Mouse (Mus musculus) MEL (cell line): ENCODE data around the gene Acaca. TPM values are rescaled to one million over a fixed set of nuclear protein-coding genes. Genes with fewer than 3 reads are reported as not detected.

Experiments
- DNase-seq: peaks from one replicate; pipeline ENCODE4 v3.0.0; 2011; ENCODE audit warnings: low read depth, low spot score
- H3K27ac ChIP-seq: 2 replicates; pipeline ENCODE4 v1.5.1; 2012; ENCODE audit warnings: low read depth, mild to moderate bottlenecking, control low read depth, low read length, moderate library complexity; ENCODE audit not compliant: control insufficient read depth
- H3K27me3 ChIP-seq, 2 experiments: fragments of 150-350 bp in 1 of 2; sonication (generic) in 1 of 2; 2 replicates each; pipeline ENCODE4 v1.6.1; 2012; ENCODE audit warnings: low read length in 2 of 2, mild to moderate bottlenecking in 2 of 2, improper control_type of control experiment in 1 of 2, moderate library complexity in 1 of 2; ENCODE audit not compliant: insufficient read depth in 2 of 2, control insufficient read depth in 1 of 2
- H3K36me3 ChIP-seq, 2 experiments: 2 replicates each; pipeline ENCODE4 v1.6.1; 2012 to 2014; ENCODE audit warnings: low read length in 2 of 2, improper control_type of control experiment in 1 of 2, inconsistent platforms in 1 of 2, mild to moderate bottlenecking in 1 of 2; ENCODE audit not compliant: insufficient read depth in 2 of 2, control insufficient read depth in 1 of 2
- H3K4me1 ChIP-seq, 2 experiments: fragments of 150-350 bp in 1 of 2; sonication (generic) in 1 of 2; 2 replicates each; pipeline ENCODE4 v1.6.1; 2012; ENCODE audit warnings: low read length in 2 of 2, improper control_type of control experiment in 1 of 2, mild to moderate bottlenecking in 1 of 2; ENCODE audit not compliant: insufficient read depth in 2 of 2, control insufficient read depth in 1 of 2
- H3K4me3 ChIP-seq, 2 experiments: fragments of 150-350 bp in 1 of 2; sonication (generic) in 1 of 2; 2 replicates each; pipeline ENCODE4 v1.5.1; 2012; ENCODE audit warnings: low read depth in 2 of 2, low read length in 2 of 2, mild to moderate bottlenecking in 2 of 2, moderate library complexity in 2 of 2, control low read depth in 1 of 2, improper control_type of control experiment in 1 of 2; ENCODE audit not compliant: control insufficient read depth in 1 of 2, insufficient read depth in 1 of 2
- H3K79me2 ChIP-seq: 2 replicates; pipeline ENCODE4 v1.6.1; 2012; ENCODE audit warnings: mild to moderate bottlenecking, low read length, moderate library complexity; ENCODE audit not compliant: control insufficient read depth, poor library complexity, insufficient read depth
- H3K9ac ChIP-seq: 2 replicates; pipeline ENCODE4 v1.6.1; 2012; ENCODE audit warnings: low read depth, mild to moderate bottlenecking, control low read depth, low read length, moderate library complexity; ENCODE audit not compliant: control insufficient read depth, poor library complexity, severe bottlenecking
- H3K9me3 ChIP-seq: fragments of 150-350 bp; sonication (generic); replicated peaks from 2 replicates; pipeline ENCODE4 v1.6.1; 2012; ENCODE audit warnings: mild to moderate bottlenecking, low read length, improper control_type of control experiment, moderate library complexity; ENCODE audit not compliant: insufficient read depth
- BHLHE40 ChIP-seq: IDR thresholded peaks from 2 replicates; pipeline ENCODE4 v1.6.1; 2012; ENCODE audit warnings: low read depth, mild to moderate bottlenecking, inconsistent platforms, low read length, improper control_type of control experiment, borderline replicate concordance
- CTCF ChIP-seq, 3 experiments: IDR thresholded peaks in 2 of 3; conservative IDR thresholded peaks in 1 of 3; 2 replicates each; pipeline ENCODE4 v1.5.1; 2011 to 2012; ENCODE audit warnings: low read length in 3 of 3, low read depth in 2 of 3, mild to moderate bottlenecking in 2 of 3, improper control_type of control experiment in 1 of 3, inconsistent platforms in 1 of 3, mixed read lengths in 1 of 3, moderate library complexity in 1 of 3; ENCODE audit not compliant: control insufficient read depth in 1 of 3, insufficient read depth in 1 of 3, poor library complexity in 1 of 3, severe bottlenecking in 1 of 3
- EP300 ChIP-seq, 2 experiments: IDR thresholded peaks; 2 replicates each; pipeline ENCODE4 v1.6.1; 2011; ENCODE audit warnings: improper control_type of control experiment in 2 of 2, low read length in 2 of 2, low read depth in 1 of 2, mild to moderate bottlenecking in 1 of 2
- GABPA ChIP-seq: IDR thresholded peaks from 2 replicates; pipeline ENCODE4 v1.6.1; 2012; ENCODE audit warnings: low read depth, mild to moderate bottlenecking, inconsistent platforms, low read length, improper control_type of control experiment, moderate library complexity
- JUND ChIP-seq: IDR thresholded peaks from 2 replicates; pipeline ENCODE4 v1.6.1; 2011; ENCODE audit warnings: low read depth, mild to moderate bottlenecking, improper control_type of control experiment, low read length
- KAT2A ChIP-seq: conservative IDR thresholded peaks from 2 replicates; pipeline ENCODE4 v1.6.1; 2012; ENCODE audit warnings: low read depth, low read length, improper control_type of control experiment, inconsistent platforms
- MAFK ChIP-seq: IDR thresholded peaks from 2 replicates; pipeline ENCODE4 v1.6.1; 2011; ENCODE audit warnings: low read depth, mild to moderate bottlenecking, low read length, improper control_type of control experiment, borderline replicate concordance
- NELFE ChIP-seq: IDR thresholded peaks from 2 replicates; pipeline ENCODE4 v1.6.1; 2011; ENCODE audit warnings: low read depth, low read length, improper control_type of control experiment
- POLR2A ChIP-seq, 2 experiments: IDR thresholded peaks; 2 replicates each; pipeline ENCODE4 v1.6.1; 2011 to 2012; ENCODE audit warnings: low read length in 2 of 2, mild to moderate bottlenecking in 2 of 2, control low read depth in 1 of 2, improper control_type of control experiment in 1 of 2, low read depth in 1 of 2, moderate library complexity in 1 of 2; ENCODE audit not compliant: control insufficient read depth in 1 of 2, insufficient read depth in 1 of 2, poor library complexity in 1 of 2
- RCOR1 ChIP-seq: IDR thresholded peaks from 2 replicates; pipeline ENCODE4 v1.6.1; 2012; ENCODE audit warnings: low read depth, mild to moderate bottlenecking, inconsistent platforms, low read length, improper control_type of control experiment
- TAL1 ChIP-seq: IDR thresholded peaks from 2 replicates; pipeline ENCODE4 v1.6.1; 2012; ENCODE audit warnings: mild to moderate bottlenecking, inconsistent platforms, low read length, moderate library complexity, mixed read lengths
- ZMIZ1 ChIP-seq: IDR thresholded peaks from 2 replicates; pipeline ENCODE4 v1.6.1; 2012; ENCODE audit warnings: low read depth, mild to moderate bottlenecking, inconsistent platforms, low read length, improper control_type of control experiment, moderate library complexity
- polyA plus RNA-seq, 2 experiments: library from polyadenylated mRNA; stranded (reverse) in 1 of 2; unstranded in 1 of 2; fragments of >175 nt in 1 of 2; fragments of >200 nt in 1 of 2; gene quantifications; 2 replicates each; pipeline versions ENCODE4 v1.2.1 to v1.2.4; 2012; ENCODE audit warnings: low replicate concordance in 2 of 2, low read depth in 1 of 2; ENCODE audit not compliant: insufficient read length in 2 of 2, insufficient read depth in 1 of 2, missing spikeins in 1 of 2
- total RNA-seq: library from RNA; depleted of rRNA; stranded (reverse); fragments of 300-350 nt; gene quantifications from 2 replicates; pipeline ENCODE4 v1.2.3, GENCODE M21; 2012

The Acaca gene
- total and polyA plus RNA-seq, 3 experiments = 32.0 to 52.0 (median 33.9) TPM

DNA sequence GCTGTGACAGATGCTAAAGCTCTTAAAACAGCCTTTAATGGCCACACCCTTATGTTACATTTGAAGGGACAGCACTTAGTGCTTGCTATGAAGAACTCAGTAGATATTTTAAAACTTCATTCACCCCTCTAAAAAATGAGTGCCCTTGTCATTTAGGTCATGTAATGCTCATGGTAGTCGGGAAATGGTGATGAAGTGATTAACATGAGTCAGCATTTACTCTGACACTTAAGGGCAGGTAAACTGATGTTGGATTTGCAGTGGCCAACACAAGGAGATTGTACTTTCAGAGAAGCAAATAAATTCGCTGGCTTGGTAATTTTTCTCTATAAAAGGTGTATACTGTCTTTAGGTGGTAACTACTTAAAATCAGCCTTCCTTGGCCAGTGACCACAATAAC is 166.9 kb downstream of the Acaca start:
- Histone ChIP-seq H3K9me3 (no peaks in the 10 kb centered on the region), H3K79me2 (no peaks in the 10 kb centered on the region), H3K36me3 (peaks cover 3 to 19% of the 10 kb centered on the region in 2 experiments; a peak in 3 of 4 replicates), H3K4me3 (no peak overlapping the region), H3K27ac (no peak overlapping the region), H3K9ac (no peak overlapping the region), H3K4me1 (no peaks in the 10 kb centered on the region), H3K27me3 (no peaks in the 10 kb centered on the region)
- DNase-seq = no peak
- 0 out of 2 replicates have a peak, but pooled peaks have one; percentile 67 for TF ChIP-seq MAFK
- no peak for TF ChIP-seq NELFE

DNA sequence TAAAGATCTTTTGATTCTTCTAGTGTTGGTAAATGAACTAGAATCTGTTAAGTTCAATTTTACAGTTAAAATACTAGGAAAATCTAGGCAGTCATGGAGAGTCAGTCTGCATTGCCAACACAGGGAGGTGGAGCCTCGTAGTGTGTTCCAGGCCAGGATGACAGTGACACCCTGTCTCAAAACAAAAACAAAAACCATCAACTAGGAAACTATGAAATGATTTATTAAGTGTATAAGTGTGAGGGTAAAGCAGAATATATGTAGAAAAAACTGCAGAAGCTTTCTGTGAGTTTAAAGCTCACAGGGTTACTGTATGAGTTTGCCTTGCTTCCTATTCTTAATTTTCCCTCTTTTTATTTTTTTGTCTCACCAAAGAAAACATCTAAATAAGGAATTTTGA is 176.0 kb downstream of the Acaca start:
- TF ChIP-seq POLR2A (IDR thresholded peaks at IDR 0.05; ENCODE audit: control insufficient read depth in 1 of 2, insufficient read depth in 1 of 2, low read depth in 1 of 2, low read length in 2 of 2, poor library complexity in 1 of 2) (no peak), RCOR1 (no peak), EP300 (IDR thresholded peaks at IDR 0.05; ENCODE audit: low read depth in 1 of 2, low read length in 2 of 2) (no peak), MAFK (no peak), NELFE (no peak), TAL1 (no peak), KAT2A (no peak), BHLHE40 (no peak), GABPA (no peak), ZMIZ1 (no peak), JUND (no peak)
- Histone ChIP-seq H3K27ac (no peak overlapping the region), H3K4me1 (no peaks in the 10 kb centered on the region), H3K9ac (no peak overlapping the region), H3K79me2 (no peaks in the 10 kb centered on the region), H3K9me3 (no peaks in the 10 kb centered on the region), H3K4me3 (no peak overlapping the region), H3K27me3 (no peaks in the 10 kb centered on the region), H3K36me3 (peaks cover 0 to 5% of the 10 kb centered on the region in 2 experiments; a peak in 1 of 4 replicates)
- DNase-seq = no peak

DNA sequence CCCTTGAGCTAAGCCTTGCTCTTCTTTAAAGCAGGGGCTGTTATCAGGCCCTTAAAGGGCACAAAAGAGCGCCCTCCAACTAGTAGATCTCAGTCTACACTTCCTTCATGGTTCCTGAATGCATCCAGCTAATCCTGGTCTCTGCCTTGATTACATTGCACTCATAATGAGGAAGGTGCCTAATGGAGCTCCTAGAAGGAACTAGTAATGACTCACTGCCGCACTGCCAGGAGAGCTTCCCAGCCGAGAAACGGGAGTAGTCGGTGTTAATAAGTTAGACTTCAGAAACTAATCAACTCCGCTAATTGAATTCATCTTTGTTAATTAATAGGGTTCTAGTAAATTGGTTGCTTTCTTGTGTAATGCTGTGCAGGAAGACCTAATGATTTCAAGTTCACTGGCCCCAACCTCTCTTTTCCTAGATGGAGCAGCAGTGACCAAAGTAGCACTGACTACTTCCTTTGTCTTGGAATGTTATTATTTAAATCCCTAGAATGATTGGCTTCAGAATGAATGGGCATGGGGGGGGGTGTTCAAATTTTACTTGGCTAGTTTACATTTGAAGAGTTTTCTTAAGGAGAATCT is 176.8 kb downstream of the Acaca start:
- TF ChIP-seq CTCF (IDR thresholded peaks at IDR 0.05 in 2 of 3, conservative IDR thresholded peaks at IDR 0.05 in 1 of 3; ENCODE audit: control insufficient read depth in 1 of 3, insufficient read depth in 1 of 3, low read depth in 2 of 3, low read length in 3 of 3, poor library complexity in 1 of 3, severe bottlenecking in 1 of 3) = peak in 1 of 3 experiments; percentile 25; a peak in 2 of 6 replicates
- TF ChIP-seq KAT2A = no peak
- Histone ChIP-seq H3K4me1 (no peaks in the 10 kb centered on the region), H3K36me3 (peaks cover 0 to 2% of the 10 kb centered on the region in 2 experiments; a peak in 2 of 4 replicates), H3K27me3 (no peaks in the 10 kb centered on the region), H3K79me2 (no peaks in the 10 kb centered on the region), H3K27ac (no peak overlapping the region), H3K9ac (no peak overlapping the region), H3K9me3 (no peaks in the 10 kb centered on the region), H3K4me3 (no peak overlapping the region)
- peak; percentile 25 for DNase-seq
